Mouse (Mus musculus): ENCODE results near the gene 2210408I21Rik. TPM values are rescaled to one million over a fixed set of nuclear protein-coding genes. Genes with fewer than 3 reads are reported as not detected.

Gene 2210408I21Rik
- polyA plus RNA-seq, 1 experiment, result not detected

DNA sequence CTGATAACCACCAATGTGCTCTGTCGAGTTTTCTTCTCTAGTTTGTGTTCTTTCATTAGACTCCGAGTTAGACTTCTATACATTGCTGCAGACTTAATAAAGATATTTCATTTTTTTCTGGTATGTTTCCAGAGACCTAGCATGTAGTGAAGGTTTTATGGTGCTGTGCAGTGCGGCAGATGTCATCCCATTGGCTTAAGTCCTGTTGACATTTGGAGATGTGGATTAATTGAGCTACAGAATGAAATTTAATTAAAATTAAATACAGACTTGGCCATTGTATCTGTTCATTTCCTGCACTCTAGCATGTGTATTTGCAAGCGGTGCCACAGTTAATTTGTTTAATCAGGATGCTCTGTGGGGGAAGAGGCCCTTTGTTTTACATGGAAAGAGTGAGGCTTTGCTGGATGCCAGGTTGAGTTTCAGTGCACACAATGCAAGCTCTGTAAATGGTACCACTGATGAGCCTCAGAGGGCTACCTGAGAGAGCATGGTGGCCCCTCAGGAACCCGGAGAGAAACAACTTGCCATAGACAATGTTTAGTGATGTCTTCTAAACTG lies 314.7 kb downstream of the 2210408I21Rik start:
- H3K4me1 ChIP-seq, result no peaks in the 10 kb centered on the region
- no peak overlapping the region for H3K4me3 ChIP-seq (replicated peaks)
- no peaks in the 10 kb centered on the region for H3K27me3 ChIP-seq (replicated peaks)
- no peak for TF ChIP-seq GATA1 (IDR thresholded peaks at IDR 0.05; ENCODE audit: borderline replicate concordance, low read length)
- TF ChIP-seq FLI1 (IDR thresholded peaks at IDR 0.05; ENCODE audit: low read length), result no peak
- H3K36me3 ChIP-seq (replicated peaks; ENCODE audit: low read length), result no peaks in the 10 kb centered on the region
- H3K9me3 ChIP-seq, result peaks cover 3% of the 10 kb centered on the region

DNA sequence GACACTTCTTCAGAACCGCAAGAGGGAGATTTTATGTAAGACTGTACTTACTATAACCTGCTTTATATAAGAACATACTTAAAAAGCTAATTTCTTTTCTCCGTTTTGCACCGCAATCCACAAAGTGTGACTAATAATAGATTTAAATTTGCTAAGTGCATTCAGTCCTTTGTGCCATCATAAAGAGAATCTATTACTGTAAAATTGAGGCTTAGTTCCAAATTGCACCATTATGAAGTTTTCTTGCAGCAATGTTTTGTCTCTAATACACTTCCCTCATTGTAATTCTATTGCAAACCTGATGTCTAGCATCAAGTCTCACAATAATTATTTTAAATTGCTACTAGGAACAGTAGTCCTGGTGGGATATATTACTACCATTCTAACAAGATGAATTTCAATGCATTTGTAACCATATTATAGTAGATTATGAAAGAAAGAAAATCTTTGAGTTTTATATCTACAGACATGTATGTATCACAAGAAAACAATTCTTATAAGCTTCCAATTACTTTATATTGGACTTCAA lies 334.8 kb downstream of the 2210408I21Rik start:
- no peaks in the 10 kb centered on the region for H3K36me3 ChIP-seq (replicated peaks; ENCODE audit: low read length)
- H3K4me1 ChIP-seq, result no peaks in the 10 kb centered on the region
- H3K4me3 ChIP-seq (replicated peaks), result no peak overlapping the region
- TF ChIP-seq GATA1 (IDR thresholded peaks at IDR 0.05; ENCODE audit: borderline replicate concordance, low read length) (no peak), FLI1 (IDR thresholded peaks at IDR 0.05; ENCODE audit: low read length) (no peak)
- no peaks in the 10 kb centered on the region for H3K27me3 ChIP-seq (replicated peaks)
- no peaks in the 10 kb centered on the region for H3K9me3 ChIP-seq

DNA sequence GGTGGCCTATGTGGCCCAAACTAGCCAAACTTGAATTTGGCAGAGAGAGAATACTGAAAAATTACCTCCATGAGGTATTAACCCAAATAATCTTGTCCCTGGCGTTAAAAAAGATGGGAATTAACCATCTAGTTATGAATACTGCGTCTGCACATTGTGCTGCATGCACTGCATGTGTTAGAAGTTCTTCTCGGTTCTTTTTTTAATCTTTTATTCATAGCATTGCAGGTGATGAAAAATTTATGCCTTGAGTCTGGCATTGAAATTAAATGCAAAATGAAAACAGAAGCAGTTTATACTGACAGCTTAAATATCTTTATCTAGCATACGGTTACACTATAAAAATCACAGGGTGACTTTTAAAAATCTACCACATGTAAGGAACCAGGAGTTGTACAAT lies 341.1 kb downstream of the 2210408I21Rik start:
- no peaks in the 10 kb centered on the region for H3K4me1 ChIP-seq
- no peaks in the 10 kb centered on the region for H3K36me3 ChIP-seq (replicated peaks; ENCODE audit: low read length)
- no peak overlapping the region for H3K4me3 ChIP-seq (replicated peaks)
- no peaks in the 10 kb centered on the region for H3K27me3 ChIP-seq (replicated peaks)
- no peaks in the 10 kb centered on the region for H3K9me3 ChIP-seq
- TF ChIP-seq FLI1 (IDR thresholded peaks at IDR 0.05; ENCODE audit: low read length) (no peak), GATA1 (IDR thresholded peaks at IDR 0.05; ENCODE audit: borderline replicate concordance, low read length) (no peak)

- H3K9me3 ChIP-seq, result no peaks in the 10 kb centered on the region
- no peaks in the 10 kb centered on the region for H3K36me3 ChIP-seq (replicated peaks; ENCODE audit: low read length)
- H3K4me3 ChIP-seq (replicated peaks), result no peak overlapping the region
- peaks cover 3% of the 10 kb centered on the region; the same call in 1 of the 2 replicates for H3K4me1 ChIP-seq
- H3K27me3 ChIP-seq (replicated peaks), result no peaks in the 10 kb centered on the region
- TF ChIP-seq GATA1 (IDR thresholded peaks at IDR 0.05; ENCODE audit: borderline replicate concordance, low read length) (no peak), FLI1 (IDR thresholded peaks at IDR 0.05; ENCODE audit: low read length) (no peak)
These were observed 343.2 kb downstream of the 2210408I21Rik start for GRCm38 (mm10) chr13:77478425-77479119.

DNA sequence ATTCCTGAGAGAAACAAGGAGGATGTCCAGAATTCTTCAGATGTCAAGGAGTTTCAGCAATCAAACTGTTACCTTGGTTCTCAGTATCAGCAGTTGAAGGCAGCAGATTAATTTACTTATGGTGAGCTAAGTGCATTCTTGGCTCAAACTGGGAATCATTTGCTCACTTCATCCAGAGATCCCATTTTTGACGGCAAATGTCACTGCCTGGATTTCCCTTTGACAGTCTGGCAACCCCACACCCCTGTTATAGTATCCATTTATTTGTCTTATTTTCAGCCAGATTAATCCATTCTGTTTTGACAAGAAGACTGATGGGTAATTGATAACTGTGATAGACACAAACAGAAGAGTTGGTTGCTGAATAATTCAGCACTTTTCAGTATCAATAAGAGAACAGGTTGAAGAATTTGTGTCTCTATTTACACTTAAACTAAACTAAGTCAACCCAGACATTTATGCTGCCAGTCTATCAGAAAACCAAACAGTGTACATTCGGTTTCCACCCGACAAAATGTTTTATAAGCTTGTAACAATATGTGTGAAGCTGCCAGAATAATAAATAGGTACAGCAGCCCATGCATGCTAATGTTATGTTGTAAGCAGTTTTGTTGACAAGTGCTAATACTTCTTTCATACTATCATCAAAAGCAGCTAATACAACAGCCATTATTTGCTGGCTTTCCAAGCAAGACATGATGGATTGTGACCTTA lies 354.8 kb downstream of the 2210408I21Rik start:
- H3K9me3 ChIP-seq, result no peaks in the 10 kb centered on the region
- no peaks in the 10 kb centered on the region for H3K4me1 ChIP-seq
- TF ChIP-seq GATA1 (IDR thresholded peaks at IDR 0.05; ENCODE audit: borderline replicate concordance, low read length) (no peak), FLI1 (IDR thresholded peaks at IDR 0.05; ENCODE audit: low read length) (no peak)
- no peak overlapping the region for H3K4me3 ChIP-seq (replicated peaks)
- no peaks in the 10 kb centered on the region for H3K36me3 ChIP-seq (replicated peaks; ENCODE audit: low read length)
- no peaks in the 10 kb centered on the region for H3K27me3 ChIP-seq (replicated peaks)

GRCm38 (mm10) chr13:77514046-77514445 lies 378.7 kb downstream of the 2210408I21Rik start:
- TF ChIP-seq GATA1 (IDR thresholded peaks at IDR 0.05; ENCODE audit: borderline replicate concordance, low read length), result no peak
- TF ChIP-seq FLI1 (IDR thresholded peaks at IDR 0.05; ENCODE audit: low read length), result no peak
- Histone ChIP-seq H3K9me3 (no peaks in the 10 kb centered on the region), H3K27me3 (replicated peaks) (no peaks in the 10 kb centered on the region), H3K4me1 (no peaks in the 10 kb centered on the region), H3K36me3 (replicated peaks; ENCODE audit: low read length) (no peaks in the 10 kb centered on the region), H3K4me3 (replicated peaks) (no peak overlapping the region)

DNA sequence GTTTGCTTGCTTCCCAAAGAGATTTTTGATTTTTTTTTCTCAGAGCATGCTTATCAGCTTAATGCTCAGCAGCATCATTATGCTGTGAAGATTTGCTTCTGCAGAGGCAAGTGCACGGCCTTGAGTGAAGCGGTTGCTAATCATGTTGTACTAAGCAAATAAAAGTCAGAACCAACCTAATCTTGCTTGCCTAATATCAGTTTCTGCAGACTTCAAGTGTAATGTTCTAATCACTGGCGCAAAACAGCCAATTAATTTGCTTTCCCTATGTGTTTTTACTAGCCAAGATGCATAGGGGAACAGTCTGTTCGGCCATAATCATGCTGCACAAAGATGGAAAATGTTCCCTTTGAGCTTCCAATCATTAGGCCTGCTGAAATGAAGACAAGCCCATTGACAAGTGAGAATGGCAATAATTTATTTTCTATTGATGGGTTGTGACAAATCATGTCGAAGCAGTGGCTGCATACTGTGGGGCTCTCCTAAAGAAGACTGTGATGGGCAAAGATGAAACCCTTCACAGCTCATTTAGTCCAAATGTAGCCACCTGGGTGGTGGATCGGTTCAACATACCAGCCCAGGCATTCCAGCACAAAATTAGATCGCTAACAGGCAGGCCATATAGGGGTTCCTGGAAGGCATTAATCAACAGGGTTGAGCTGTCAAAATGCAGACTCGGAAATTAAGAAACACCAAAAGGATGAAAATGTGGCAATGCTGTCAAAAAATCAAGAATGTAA lies 393.8 kb downstream of the 2210408I21Rik start:
- H3K9me3 ChIP-seq, result no peaks in the 10 kb centered on the region
- H3K4me1 ChIP-seq, result no peaks in the 10 kb centered on the region
- no peak overlapping the region for H3K4me3 ChIP-seq (replicated peaks)
- no peaks in the 10 kb centered on the region for H3K27me3 ChIP-seq (replicated peaks)
- no peaks in the 10 kb centered on the region for H3K36me3 ChIP-seq (replicated peaks; ENCODE audit: low read length)
- TF ChIP-seq GATA1 (IDR thresholded peaks at IDR 0.05; ENCODE audit: borderline replicate concordance, low read length), result no peak
- TF ChIP-seq FLI1 (IDR thresholded peaks at IDR 0.05; ENCODE audit: low read length), result no peak

- H3K4me3 ChIP-seq (replicated peaks), result no peak overlapping the region
- TF ChIP-seq GATA1 (IDR thresholded peaks at IDR 0.05; ENCODE audit: borderline replicate concordance, low read length), result no peak
- no peak for TF ChIP-seq FLI1 (IDR thresholded peaks at IDR 0.05; ENCODE audit: low read length)
- no peaks in the 10 kb centered on the region for H3K36me3 ChIP-seq (replicated peaks; ENCODE audit: low read length)
These were observed 394.4 kb downstream of the 2210408I21Rik start for GRCm38 (mm10) chr13:77529760-77530159.

GRCm38 (mm10) chr13:77537466-77537865 lies 402.1 kb downstream of the 2210408I21Rik start:
- H3K4me1 ChIP-seq, result no peaks in the 10 kb centered on the region
- H3K9me3 ChIP-seq, result no peaks in the 10 kb centered on the region
- H3K36me3 ChIP-seq (replicated peaks; ENCODE audit: low read length), result no peaks in the 10 kb centered on the region
- H3K27me3 ChIP-seq (replicated peaks), result no peaks in the 10 kb centered on the region
- TF ChIP-seq GATA1 (IDR thresholded peaks at IDR 0.05; ENCODE audit: borderline replicate concordance, low read length) (no peak), FLI1 (IDR thresholded peaks at IDR 0.05; ENCODE audit: low read length) (no peak)
- H3K4me3 ChIP-seq (replicated peaks), result no peak overlapping the region

More at GRCm38 (mm10) chr13:77529760-77530159, 394.4 kb downstream of the 2210408I21Rik start:
- Histone ChIP-seq H3K9me3 (no peaks in the 10 kb centered on the region), H3K27me3 (replicated peaks) (no peaks in the 10 kb centered on the region), H3K4me1 (no peaks in the 10 kb centered on the region)
